Mouse (Mus musculus) bone marrow, adult 2 months (tissue): ENCODE measurements around the gene Bpifb1.

Source experiments
- CTCF ChIP-seq: fragments of 200-500 bp; IDR thresholded peaks from 2 replicates; pipeline ENCODE4 v1.5.1; 2011; ENCODE audit warnings: low read length, control low read depth; ENCODE audit not compliant: control insufficient read depth, insufficient read depth
- POLR2A ChIP-seq: fragments of 200-500 bp; IDR thresholded peaks from 2 replicates; pipeline ENCODE4 v1.6.1; 2011; ENCODE audit warnings: low read depth, mild to moderate bottlenecking, control low read depth, low read length, borderline replicate concordance; ENCODE audit not compliant: control insufficient read depth

GRCm38 (mm10) chr2:154142580-154142979, 48.0 kb upstream of the Bpifb1 start, which contains the start of gene Bpifa1:
- TF ChIP-seq POLR2A: no peak
- no peak for TF ChIP-seq CTCF
